Mouse (Mus musculus) ovary, adult 18-20 months (tissue): ENCODE measurements around the gene Clcn7.

ENCODE experiments used
- DNase-seq: peaks from one replicate; pipeline ENCODE4 v3.0.0; 2022; ENCODE audit warnings: low spot score, mixed read lengths

The Clcn7 gene

DNA sequence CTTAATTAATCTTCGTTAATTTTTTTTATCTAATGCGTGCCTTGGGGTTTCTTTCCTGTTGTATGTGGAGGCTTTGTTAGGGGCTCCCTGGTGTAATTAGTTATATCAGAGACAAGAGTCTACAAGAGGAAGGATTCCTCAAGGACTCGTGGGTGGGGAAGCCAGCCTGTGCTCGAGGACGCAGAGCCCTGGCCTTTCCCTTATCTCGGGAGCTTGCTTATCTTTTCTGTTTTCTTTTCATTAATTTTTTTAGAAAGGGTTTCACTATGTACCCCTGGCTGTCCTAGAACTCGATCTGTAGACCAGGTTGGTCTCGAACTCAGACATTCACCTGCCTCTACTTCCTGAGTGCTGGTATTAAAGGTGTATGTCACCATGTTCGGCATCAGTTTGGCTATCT, 5.5 kb upstream of the Clcn7 start:
- peak; percentile 42 for DNase-seq

DNA sequence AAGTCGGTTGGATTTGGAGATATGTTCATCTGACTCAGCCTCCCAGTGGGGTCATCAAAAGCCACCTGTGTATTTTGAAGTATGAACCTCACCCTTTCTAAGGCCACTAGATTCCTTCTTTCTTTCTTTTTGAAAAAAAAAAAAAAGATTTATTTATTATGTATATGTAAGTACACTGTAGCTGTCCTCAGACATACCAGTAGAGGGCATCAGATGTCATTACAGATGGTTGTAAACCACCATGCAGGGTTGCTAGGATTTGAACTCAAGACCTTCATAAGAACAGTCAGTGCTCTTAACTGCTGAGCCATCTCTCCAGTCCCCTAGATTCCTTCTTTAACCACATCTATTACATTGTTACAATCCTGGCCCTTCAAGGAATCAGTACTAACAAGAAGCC, 3.1 kb upstream of the Clcn7 start:
- no peak for DNase-seq

DNA sequence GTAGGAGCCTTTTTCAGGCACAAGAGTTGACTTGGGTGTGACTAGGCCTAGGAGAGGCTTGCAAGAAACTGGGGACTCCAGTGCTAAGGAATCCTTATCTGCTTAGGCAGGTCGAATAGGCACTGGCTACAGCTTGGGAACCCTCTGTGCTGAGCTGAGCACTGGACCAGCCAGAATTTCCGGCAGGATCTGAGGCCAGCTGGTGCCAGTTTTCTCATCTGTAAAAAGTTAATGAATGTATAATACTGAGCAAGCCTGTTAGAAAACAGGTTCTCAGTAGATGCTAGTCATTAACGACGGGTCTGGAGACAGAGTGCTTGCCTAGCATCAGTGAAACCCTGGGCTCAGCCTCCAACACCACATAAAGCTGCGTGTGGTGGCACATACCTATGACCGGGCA, 2.4 kb downstream of the Clcn7 start:
- no peak for DNase-seq

DNA sequence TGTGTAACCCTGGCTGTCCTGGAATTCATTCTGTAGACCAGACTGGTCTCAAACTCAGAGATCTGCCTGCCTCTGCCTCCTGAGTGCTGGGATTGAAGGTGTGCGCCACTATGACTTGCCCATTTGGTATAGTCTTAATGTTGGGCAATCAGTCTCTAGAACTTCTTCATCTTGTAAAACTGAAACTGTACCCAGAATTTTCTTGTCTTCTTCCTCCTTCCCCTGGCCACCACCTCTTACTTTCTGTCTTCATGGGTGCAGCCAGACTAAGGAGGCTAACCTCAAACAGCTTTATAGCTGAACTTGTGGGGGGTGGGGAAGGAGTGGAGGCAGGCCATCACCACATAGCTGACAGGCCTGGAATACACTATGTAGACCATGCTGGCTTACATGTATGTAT, 5.6 kb downstream of the Clcn7 start:
- DNase-seq = no peak

DNA sequence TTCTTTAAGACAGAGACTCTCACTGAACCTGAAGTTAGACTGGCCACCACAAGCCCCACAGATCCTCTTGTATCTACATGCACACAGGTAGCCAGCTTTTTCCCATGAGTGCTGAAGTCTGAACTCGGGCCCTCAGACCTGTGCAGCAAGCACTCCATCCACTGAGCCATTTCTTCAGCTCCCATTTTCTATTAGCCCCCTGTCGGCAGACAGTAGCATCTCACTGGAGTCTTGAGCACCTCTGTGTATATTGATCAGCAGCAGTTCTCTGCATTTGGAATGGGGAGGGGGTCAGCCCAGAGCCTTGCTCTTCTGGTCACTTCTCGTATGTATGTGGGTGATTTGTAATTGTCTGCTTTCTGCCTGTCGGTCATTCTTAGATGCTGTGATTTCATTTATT, 6.8 kb downstream of the Clcn7 start:
- no peak for DNase-seq

DNA sequence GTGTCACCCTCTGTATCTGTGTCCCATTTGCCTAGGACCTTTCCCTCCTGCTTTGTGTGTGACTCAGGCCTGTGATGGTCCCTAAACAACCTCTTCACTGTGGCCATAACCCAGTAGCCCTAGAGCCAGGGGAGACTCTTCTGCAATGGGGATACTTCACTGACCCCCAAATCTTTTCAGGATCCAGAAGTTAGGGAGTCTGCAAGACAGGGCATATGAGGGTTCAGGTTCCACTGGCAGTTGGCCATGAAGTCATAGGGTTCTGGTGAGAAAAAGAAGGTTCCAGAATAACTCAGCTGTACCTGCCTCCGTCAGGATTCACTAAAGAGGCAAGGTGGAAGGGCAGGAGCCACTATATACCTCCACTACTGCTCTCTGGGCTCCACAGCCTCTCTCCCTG, 29.0 kb downstream of the Clcn7 start, which contains the start of gene Ccdc154:
Ccdc154 (plus strand) TSS at position 301 of the 400 bp plus-strand sequence.
- no peak for DNase-seq

DNA sequence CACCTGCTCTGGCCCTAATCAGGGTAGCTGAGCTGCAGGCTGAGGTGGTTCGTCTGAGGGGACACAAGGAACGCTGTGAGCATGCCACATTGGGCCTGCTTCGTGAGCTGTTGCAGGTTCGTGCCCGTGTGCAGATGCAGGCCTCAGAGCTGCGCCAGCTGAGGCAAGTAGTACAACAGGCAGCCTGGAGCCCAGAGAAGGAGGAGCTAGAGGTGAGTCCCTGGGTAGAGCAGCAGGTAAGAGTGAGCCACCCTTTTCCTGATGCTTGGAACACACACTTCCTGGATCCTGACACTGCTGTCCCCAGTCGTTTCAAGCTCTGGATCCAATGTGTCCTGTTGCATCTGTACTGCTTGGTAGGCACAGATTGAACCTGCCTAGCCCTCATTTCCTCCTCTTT, 30.2 kb downstream of the Clcn7 start:
- DNase-seq = no peak

DNA sequence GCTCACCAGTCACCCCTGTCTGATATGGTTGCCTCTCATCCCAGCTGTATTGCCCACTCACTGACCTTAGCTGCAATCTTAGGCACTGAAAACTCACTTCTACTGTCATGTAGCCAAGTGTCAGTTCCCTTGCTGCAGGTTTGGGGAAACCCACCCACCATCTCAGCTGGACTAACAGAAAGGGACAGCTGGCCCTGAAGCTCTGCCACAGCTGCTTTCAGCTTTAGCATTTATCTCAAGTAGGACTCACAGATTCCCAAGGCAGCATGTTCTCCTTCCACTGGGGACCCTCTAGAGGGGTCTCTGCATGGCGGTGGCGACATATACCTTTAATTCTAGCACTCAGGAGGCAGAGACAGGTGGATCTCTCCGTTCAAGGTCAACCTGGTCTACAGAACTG, 31.6 kb downstream of the Clcn7 start:
- no peak for DNase-seq

DNA sequence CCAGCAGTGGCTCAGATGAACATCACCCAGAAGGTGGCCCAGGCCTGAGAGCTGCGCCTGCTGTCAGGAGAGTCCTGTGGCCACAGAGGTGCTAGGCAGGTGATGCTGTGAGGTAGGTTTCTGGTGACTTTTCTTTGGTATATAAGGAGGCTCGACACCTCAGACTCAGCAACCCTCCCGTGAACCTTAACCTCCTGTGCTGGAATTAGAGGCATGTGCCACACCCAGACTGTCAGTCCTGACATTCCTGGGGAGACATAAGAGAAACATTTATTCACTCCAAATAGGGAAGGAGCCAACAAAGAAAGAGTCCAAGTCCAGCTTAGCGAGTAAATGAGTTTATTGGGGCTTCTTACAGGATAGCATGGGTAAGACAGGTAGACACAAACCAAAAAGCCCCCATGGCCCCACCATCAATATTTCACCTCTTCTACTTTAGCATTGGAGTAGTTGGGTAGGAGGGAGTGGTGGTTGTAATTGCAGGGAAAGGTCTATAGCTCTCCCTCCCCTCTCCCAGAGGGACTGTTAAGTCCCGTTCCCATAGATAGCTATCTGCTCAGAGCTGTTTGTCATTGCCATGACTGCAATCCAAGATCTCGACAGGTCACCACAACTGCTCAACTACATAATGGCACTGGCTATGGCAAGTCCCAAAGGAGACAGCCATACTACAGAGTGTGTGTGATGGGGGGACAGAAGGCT, 32.9 kb downstream of the Clcn7 start:
- no peak for DNase-seq

DNA sequence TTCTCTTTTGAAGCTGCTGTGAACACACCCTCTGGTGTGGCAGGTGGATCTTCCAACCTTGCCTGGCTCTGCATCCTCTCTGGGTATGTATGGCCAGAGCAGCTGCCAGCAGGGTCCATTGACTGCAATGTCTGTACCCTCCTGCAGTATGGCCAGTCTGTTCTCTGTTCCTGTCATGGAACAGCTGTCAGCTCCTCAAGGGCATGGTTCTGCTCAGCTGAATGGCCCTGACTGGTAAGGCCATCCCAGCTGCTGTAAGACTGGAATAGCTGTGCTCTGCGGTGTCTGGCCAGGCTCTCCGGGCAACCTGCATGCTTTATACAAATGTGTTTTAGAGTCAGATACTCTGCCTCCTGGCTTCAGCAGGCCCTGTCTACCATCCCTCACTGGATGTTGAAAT, 36.5 kb downstream of the Clcn7 start:
- DNase-seq = no peak

DNA sequence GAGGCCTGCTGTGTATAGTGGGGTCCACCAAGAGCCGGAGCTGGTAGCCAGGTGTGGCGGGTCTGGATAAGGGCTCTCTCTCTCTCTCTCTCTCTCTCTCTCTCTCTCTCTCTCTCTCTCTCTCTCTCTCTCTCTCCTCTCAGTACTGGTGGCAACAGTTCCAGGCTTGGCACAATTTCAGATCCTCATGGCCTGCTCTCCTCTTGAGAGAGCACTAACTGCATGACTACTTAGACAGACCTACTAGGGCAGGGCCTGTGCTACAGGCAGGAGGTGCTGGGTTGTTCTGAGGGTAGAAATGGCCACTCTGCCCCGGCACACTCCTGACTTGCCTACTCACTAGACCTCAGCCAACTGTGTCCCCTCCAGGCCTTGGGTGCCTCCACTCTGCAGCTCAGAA, 39.4 kb downstream of the Clcn7 start:
- no peak for DNase-seq

DNA sequence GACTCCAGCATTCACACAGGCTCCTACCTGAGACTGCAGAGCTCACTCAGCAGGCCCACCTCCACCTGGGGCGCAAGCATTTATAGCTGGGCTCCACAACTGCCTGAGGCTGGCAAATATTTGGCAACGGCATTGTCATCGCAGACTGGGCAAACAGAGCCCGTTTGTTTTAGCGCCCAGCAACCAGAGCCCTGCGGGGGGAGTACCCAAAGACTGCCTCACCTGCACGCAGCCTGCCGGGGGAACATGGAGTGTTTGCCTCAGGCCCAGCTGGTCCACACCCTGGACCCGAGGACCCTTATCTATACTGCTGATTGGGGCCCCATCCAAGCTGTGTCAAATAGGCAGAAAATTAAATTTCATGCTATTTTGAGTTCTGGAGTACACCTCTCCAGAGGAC, 42.2 kb downstream of the Clcn7 start, which contains the start of gene Gm38655:
Gm38655 (minus strand) TSS at position 61 of the 400 bp plus-strand sequence.
- DNase-seq = no peak

DNA sequence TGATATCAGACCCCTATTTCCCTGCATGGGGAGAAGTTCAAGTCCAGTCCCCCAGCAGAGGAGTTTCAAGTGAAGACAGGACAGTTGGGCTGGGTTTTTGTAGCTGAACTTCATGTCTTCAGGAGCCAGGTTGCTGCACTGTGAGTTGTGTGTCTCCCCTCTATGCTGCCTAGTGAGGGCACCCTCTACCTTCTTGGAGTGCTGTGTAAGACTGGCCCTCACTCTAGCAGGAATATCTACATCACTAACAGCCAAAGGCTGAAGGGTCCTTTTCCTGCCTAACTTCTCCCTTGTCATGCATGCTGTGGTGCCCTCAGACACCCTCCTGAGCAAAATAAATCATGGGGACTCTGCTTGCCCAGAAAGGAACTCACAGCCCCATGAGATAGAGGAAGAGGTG, 50.0 kb downstream of the Clcn7 start:
- DNase-seq = no peak

DNA sequence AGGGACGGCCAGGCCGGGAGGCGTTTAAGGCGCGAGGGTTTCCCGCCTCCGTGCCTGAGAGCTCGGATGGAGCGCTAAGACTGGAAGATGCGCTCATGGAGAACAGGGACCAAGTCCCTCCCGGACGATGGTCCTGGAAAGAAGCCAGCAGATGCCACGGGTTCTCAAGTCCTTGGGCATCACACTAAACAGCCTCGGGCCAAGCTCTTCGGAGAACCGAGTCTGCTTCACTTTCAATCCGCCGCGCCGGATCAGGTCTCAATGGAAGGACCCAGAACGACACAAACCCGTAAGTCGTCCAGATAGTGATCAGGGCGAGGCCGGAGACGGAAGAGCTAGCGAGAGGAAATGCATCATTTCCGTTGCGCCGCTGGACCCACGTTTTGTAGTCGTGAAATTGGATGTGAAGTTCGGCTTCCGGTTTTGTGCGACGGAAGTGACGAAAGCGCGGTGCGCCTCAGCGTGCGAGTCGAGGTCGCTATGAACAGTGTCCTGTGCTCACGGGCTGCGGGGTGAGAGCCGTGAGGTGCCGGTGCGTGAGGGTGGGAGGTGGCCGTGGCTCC, 51.0 kb downstream of the Clcn7 start, which contains the start of gene BC003965:
BC003965 (plus strand) TSS at position 426 of the 563 bp plus-strand sequence.
- DNase-seq = peak; percentile 93

DNA sequence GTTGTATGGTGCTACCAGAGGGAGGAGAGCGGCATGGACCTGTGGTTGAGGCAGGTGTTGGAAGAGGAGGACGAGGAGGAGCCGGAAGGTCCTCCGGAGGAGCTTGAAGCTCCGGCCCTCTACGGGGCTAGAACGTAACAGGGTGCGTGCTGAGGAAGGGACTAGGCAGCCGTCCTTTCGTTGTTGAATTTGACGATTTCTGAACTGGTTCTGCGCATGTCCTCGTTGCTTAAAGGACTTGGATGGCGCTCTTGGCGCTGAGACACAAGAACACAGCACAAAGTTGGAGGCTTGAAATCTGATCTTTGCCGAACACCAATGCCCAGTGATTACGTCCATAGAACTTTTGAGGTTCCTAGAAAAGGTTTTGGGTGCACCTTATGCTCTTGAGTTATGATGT, 51.8 kb downstream of the Clcn7 start:
- DNase-seq = no peak

DNA sequence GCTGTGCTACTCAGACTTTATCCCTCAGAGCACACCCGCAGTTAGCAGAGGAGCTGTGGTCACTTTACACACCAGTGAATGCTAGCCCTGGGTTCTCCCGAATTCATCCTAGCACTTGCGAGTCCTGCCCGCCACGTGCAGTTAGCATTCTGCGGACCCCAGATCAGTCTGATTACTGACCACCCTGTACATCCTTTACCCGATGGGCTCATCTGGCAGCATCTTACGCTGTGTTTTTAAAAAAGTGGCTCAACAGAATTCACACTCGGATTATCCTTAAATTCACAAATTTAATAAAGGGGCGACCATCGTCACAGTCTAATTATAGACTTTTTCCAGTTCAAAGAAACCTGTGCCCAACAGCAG, 54.6 kb downstream of the Clcn7 start:
- no peak for DNase-seq

DNA sequence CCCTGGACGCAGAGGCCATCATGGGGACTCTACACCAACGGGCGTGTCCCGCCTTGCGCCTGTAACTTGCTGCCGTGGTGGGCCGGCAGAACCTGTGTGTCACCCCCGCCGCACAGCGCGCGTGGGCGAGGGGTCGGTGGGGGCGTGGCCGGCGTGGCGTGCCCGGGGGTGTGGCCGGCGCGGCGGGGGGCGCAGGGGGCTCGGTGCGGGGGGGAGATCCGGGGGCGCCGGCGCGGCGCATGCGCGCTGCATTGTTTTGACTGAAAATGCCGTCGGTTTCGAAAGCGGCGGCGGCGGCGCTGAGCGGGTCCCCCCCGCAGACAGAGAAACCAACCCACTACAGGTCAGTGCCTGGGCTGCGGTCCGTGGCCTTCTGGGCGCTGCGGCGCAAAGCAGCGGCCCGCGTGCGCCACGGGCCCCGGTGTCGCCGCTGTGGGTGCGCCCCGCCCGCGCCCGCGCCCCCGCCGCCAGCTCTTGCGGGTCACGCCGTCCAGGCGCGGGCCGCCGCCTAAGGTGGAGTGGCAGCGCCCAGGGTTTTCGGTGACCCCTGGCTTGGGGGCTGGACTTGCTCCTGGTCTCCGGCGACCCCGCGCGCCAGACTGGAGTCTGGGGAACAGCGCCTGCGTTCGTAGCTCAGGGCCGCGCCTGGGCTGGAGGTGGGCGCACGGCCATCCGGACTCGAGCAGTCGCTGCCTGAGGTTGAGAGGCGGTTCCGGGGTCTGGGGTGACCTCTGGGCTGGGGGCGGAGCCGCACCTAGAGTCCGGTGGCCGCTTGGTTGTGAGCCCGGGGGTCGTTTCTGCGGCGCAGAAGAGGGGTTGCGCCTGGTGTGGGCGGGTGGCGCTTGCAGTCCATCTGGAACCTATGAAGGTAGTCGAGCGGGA, 55.2 kb downstream of the Clcn7 start, which contains the start of gene Unkl:
Unkl (plus strand) TSS at position 248 of the 882 bp plus-strand sequence.
- peak; percentile 68 for DNase-seq

DNA sequence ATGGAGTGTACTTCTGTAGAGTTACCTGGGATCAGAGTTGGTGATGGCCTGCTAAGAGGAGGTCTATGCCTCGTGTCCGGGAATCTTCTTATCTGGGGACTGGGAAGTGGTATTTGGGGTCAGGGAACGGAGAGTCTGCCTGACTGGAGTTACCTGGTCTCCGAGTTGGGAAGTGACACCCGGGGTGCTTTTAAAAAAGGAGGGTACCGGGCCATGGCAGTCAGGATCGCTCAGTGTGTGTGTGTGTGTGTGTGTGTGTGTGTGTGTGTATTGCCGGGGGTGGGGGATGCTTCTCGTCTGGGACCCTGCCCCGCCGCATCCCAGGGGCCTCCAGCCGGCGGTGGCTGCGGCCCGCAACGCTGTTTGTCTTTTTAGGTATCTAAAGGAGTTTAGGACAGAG, 55.9 kb downstream of the Clcn7 start:
- DNase-seq = no peak

DNA sequence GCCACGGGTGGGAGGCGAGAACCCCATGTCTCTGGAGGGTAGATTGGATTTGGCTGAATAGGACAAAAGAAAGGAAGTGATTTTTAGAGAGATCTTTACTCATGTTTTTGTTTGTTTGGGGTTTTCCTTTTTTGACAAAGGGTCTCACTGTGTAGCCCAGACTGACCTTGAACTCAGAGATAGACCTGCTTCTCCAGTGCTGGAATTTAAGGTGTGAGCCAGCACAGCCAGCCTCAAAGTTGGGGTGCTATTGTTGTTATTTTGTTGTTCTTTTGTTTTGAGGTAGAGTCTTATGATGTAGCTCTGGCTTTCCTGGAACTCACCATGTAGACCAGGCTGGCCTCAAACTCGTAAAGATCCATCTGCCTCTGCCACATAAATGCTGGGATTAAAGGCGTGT, 69.2 kb downstream of the Clcn7 start:
- no peak for DNase-seq

DNA sequence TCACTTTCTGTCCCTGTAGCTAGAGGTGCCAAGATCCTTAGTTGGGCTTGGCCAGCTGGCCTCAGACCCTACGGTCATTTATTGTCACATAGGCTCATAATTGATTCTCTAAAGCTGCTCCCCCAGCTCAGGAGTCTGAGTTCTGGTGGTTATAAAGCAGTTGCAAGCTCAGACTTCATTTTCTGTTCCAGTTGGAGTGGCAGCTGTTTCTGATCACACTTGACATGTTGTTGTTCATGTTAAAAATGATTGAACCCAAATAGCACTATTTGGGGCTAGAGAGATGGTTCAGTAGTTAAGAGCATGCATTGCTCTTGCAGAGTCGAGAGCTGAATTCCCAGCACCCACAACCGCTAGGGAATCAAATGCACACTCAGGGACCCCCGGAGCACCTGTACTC, 76.8 kb downstream of the Clcn7 start:
- no peak for DNase-seq

DNA sequence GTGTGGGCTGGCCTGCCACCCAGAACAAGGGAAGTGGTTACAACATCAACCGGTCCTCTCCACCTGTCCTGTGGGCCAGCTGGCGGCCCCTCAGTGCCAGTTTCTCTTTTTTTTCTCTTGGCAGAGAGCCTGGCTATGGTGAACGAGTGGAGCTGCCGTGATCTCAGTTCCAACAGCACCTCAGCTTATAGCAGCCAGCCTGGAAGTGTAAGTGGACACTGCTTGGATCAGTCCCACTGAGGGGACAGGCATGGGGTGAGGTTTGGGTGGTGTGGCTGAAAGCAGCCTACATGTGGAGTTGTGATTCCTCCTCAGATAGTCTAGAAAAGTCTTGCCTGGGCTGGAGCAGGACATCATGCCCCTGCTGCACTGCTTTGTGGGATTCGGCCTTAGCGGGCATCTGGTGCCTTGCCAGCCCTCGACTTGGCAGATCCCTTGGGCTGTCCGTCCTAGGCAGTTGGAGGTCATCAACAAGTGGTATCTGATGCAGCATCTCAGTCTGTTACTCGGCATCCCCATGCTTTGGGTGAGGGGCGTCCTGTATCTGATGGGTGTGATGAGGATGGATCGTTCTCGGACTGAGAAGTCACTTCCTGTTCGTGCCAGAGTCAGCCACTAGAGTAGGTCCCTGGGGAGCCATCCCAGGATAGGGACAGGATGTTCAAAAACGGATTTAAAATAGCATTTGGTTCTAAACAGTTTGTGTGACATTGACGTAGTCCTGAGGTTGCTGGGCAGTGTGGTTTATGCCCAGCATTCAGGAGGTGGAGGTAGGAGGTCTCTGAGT, 77.7 kb downstream of the Clcn7 start:
- no peak for DNase-seq

DNA sequence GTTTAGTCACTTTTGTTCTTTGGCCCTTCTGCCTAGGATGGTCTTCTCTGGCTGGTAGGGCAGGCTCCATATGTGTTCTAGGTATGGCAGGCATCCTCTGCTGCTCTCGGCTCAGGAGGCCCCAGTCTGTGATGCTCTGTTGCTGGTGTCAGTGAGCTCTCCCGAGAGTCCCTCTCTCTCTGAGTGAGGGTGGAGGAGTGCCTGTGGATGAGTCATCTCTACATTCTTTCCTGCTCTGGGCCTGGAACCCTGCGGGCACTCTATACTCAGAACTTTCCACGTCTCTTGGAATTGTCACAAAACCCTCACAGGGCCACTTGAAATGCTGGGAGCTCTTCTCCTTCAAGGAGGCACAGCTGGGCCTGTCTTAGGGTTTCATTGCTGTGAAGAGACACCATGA, 78.5 kb downstream of the Clcn7 start:
- no peak for DNase-seq
